In the genomic region with DNA sequence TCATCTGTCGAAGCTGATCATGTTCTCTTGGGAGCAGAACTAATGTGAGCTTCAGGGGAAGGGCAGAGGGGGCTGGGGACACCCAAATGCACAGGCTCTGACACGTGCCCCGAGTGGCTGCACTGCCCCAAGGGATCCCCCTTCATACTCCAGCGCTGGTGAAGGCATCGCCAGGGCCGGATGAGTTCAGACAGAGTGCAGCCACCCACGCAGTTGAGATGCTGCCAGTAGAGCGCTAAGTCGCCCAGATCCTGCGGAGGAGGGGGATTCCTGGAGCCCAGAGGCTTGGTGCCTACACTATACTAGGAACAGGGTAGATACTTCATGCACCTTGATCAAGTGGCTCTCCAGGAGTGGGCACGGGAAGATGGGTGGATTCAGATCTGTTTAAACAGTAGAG, we compare ENCODE assay signal across 9 mouse cellular contexts.
DNase-seq lines count a peak whose midpoint lies in the region; ATAC-seq and TF ChIP-seq lines count a peak whose summit lies in the region.
"Had no signal": no experiment of that assay in that cellular context is flagged by ENCODE, and none has a peak within 500 bp of the region (broad histone marks: within the 10 kb centered on the region; RNA-seq: fewer than 3 reads in every experiment).

No protein-coding gene starts in this region.

- no peak for TF ChIP-seq CTCF in kidney, adult 2 months (conservative IDR thresholded peaks at IDR 0.05; ENCODE audit: insufficient read depth, insufficient read length, low read depth, low read length)

- H3K4me1 ChIP-seq in kidney, adult 2 months (ENCODE audit: control insufficient read depth, insufficient read depth, low read length) = no peaks in the 10 kb centered on the region
- 0 out of 2 replicates have a peak, but pooled peaks cover 3% of the 10 kb centered on the region for H3K4me1 ChIP-seq in embryonic facial prominence, embryonic 12.5 days
- peaks cover 3 to 11% of the 10 kb centered on the region in 2 experiments; a peak in 3 of 4 replicates for H3K4me1 ChIP-seq in heart, embryonic 14.5 days (ENCODE audit: control insufficient read depth in 2 of 2, insufficient read depth in 2 of 2, low read length in 2 of 2)

- no peak overlapping the region for H3K4me3 ChIP-seq in kidney, adult 2 months (ENCODE audit: insufficient read depth, low read depth, low read length)
- no peak overlapping the region for H3K4me3 ChIP-seq in embryonic facial prominence, embryonic 12.5 days
- no peak overlapping the region for H3K4me3 ChIP-seq in heart, embryonic 14.5 days (ENCODE audit: control insufficient read depth in 1 of 2, insufficient read depth in 1 of 2, low read depth in 1 of 2, low read length in 2 of 2)
- H3K4me3 ChIP-seq: midbrain, embryonic 12.5 days had no signal

- no peaks in the 10 kb centered on the region for H3K27me3 ChIP-seq in kidney, adult 2 months (replicated peaks; ENCODE audit: control insufficient read depth, insufficient read depth, low read length)
- peaks cover 7% of the 10 kb centered on the region; the same call in 1 of the 2 replicates for H3K27me3 ChIP-seq in embryonic facial prominence, embryonic 12.5 days
- H3K27me3 ChIP-seq in heart, embryonic 14.5 days (ENCODE audit: control insufficient read depth, insufficient read depth, low read length) = peaks cover 38% of the 10 kb centered on the region

- H3K9ac ChIP-seq in embryonic facial prominence, embryonic 12.5 days = no peak overlapping the region
- no peak overlapping the region for H3K9ac ChIP-seq in heart, embryonic 14.5 days (ENCODE audit: low read length)
- H3K9ac ChIP-seq: midbrain, embryonic 12.5 days had no signal

- ATAC-seq in embryonic facial prominence, embryonic 12.5 days (ENCODE audit: insufficient number of reproducible peaks, insufficient read depth, low FRiP score, low TSS enrichment) = 0 out of 2 replicates have a peak, but pooled peaks have one; percentile 61
- peak; percentile 49 for ATAC-seq in heart, embryonic 14.5 days (ENCODE audit: insufficient number of reproducible peaks, insufficient read depth, low FRiP score, low read depth)

- no peak overlapping the region for H3K4me2 ChIP-seq in embryonic facial prominence, embryonic 12.5 days (replicated peaks)
- H3K4me2 ChIP-seq in heart, embryonic 14.5 days (ENCODE audit: low read length) = no peak overlapping the region
- H3K4me2 ChIP-seq: midbrain, embryonic 12.5 days had no signal

- peak; percentile 4 for DNase-seq in kidney, adult 2 months
- DNase-seq in kidney, adult 18-20 months = no peak
- peak; percentile 21 for DNase-seq in lung, postnatal 14 days
- no peak for DNase-seq in spleen, postnatal 36 days (ENCODE audit: low spot score in 2 of 2)
- DNase-seq in MN1 (ENCODE audit: low spot score) = no peak
- no peak for DNase-seq in B cell, adult 2 months

- 11% methylated on average over 11 of the region's 11 CpGs for WGBS in kidney, adult 2 months
- 55% methylated on average over 11 of the region's 11 CpGs for WGBS in embryonic facial prominence, embryonic 12.5 days
- 54% methylated on average over 11 of the region's 11 CpGs for WGBS in heart, embryonic 14.5 days

- TF ChIP-seq POLR2A in kidney, adult 2 months (IDR thresholded peaks at IDR 0.05; ENCODE audit: low read depth, low read length) = no peak

- no peaks in the 10 kb centered on the region for H3K9me3 ChIP-seq in embryonic facial prominence, embryonic 12.5 days
- H3K9me3 ChIP-seq in heart, embryonic 14.5 days (ENCODE audit: control insufficient read depth, low read length) = no peaks in the 10 kb centered on the region
- H3K9me3 ChIP-seq: midbrain, embryonic 12.5 days had no signal

- no peak overlapping the region for H3K27ac ChIP-seq in kidney, adult 2 months (ENCODE audit: insufficient read depth, low read depth, low read length)
- no peak overlapping the region for H3K27ac ChIP-seq in embryonic facial prominence, embryonic 12.5 days
- H3K27ac ChIP-seq in heart, embryonic 14.5 days (replicated peaks in 1 of 2; ENCODE audit: control insufficient read depth in 1 of 2, insufficient read depth in 1 of 2, low read depth in 2 of 2, low read length in 2 of 2) = no peak overlapping the region
- H3K27ac ChIP-seq: midbrain, embryonic 12.5 days had no signal

- no peaks in the 10 kb centered on the region for H3K36me3 ChIP-seq in kidney, adult 2 months (ENCODE audit: control insufficient read depth, insufficient read depth, low read length)
- H3K36me3 ChIP-seq in embryonic facial prominence, embryonic 12.5 days = no peaks in the 10 kb centered on the region
- no peaks in the 10 kb centered on the region for H3K36me3 ChIP-seq in heart, embryonic 14.5 days (ENCODE audit: control insufficient read depth, insufficient read depth, low read length)
- H3K36me3 ChIP-seq: midbrain, embryonic 12.5 days had no signal

Comparison
In these comparisons a context has a peak if more than half of its experiments do, and no peak if none do; other contexts are left out.
1. DNase-seq: peak in kidney, adult 2 months (single experiment) and lung, postnatal 14 days (single experiment); none in kidney, adult 18-20 months (single experiment), spleen, postnatal 36 days (0 of 2), MN1 (single experiment) and B cell, adult 2 months (0 of 2).